Mouse (Mus musculus): Measurements from ENCODE around the gene Mphosph9. TPM values are rescaled to one million over a fixed set of nuclear protein-coding genes. Genes with fewer than 3 reads are reported as not detected.
A peak's percentile ranks its signal among the peaks of the same experiment; 100 is the strongest.

Mphosph9 gene
- total RNA-seq, 2 experiments from 2014 or later = 20.9 to 23.1 TPM

DNA sequence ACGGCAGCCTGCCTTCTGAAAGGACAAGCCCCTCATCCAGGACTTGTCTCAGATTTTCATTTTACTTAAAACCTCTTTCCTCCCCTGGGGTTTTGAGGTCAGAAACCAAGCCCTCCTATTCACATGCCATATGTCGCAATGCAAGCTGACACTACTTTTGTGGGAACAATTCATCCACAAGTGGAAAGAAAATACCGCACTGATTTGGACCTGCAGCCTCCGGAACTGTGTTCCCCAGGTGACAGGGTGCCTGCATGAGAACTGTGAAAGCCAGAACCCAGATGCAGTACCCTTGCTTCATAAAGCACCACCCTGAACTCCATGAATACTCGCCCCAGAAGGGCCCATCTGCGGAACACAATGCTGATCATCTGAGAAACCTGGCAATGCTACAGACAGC lies 100.6 kb downstream of the Mphosph9 start:
- Histone ChIP-seq H3K4me3 (no peak overlapping the region), H3K27ac (no peak overlapping the region; the same call in 1 of the 2 replicates)
- TF ChIP-seq CTCF (IDR thresholded peaks at IDR 0.05) = no peak
- no peak for DNase-seq (ENCODE audit: extremely low spot score in 1 of 2, low spot score in 2 of 2)
- intact Hi-C loops (cut with DNase I) = no loop called here

DNA sequence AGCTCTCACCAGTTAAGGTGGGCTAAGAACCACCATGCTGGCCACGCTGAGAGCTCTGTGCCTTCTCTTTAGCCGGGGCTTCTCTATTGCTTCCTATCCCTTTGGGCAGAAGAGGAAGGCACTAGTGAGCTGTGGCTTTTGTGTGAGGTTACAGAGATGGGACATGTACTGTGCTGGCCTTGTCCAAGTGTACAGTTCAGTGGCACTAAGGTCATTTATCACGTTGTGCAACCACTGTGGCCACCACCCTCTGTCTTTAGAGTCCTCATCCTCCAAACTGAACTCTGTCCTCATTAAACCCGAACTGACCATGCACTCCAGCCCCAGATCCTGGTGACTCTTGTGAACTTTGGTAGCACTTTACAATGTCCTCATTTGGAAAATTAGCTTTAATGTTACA lies 101.3 kb downstream of the Mphosph9 start:
- DNase-seq (ENCODE audit: extremely low spot score in 1 of 2, low spot score in 2 of 2) = no peak
- intact Hi-C loops (cut with DNase I) = no loop called here
- Histone ChIP-seq H3K27ac (peak overlapping the region; percentile 20), H3K4me3 (no peak overlapping the region)
- no peak for TF ChIP-seq CTCF (IDR thresholded peaks at IDR 0.05)

- TF ChIP-seq CTCF (IDR thresholded peaks at IDR 0.05) = no peak
- DNase-seq (ENCODE audit: extremely low spot score in 1 of 2, low spot score in 2 of 2) = no peak
- no peak overlapping the region for H3K4me3 ChIP-seq
- peak overlapping the region; percentile 20 for H3K27ac ChIP-seq
- intact Hi-C loops (cut with DNase I) = no loop called here
Measured at GRCm38 (mm10) chr5:124225891-124226290, 101.9 kb downstream of the Mphosph9 start.

DNA sequence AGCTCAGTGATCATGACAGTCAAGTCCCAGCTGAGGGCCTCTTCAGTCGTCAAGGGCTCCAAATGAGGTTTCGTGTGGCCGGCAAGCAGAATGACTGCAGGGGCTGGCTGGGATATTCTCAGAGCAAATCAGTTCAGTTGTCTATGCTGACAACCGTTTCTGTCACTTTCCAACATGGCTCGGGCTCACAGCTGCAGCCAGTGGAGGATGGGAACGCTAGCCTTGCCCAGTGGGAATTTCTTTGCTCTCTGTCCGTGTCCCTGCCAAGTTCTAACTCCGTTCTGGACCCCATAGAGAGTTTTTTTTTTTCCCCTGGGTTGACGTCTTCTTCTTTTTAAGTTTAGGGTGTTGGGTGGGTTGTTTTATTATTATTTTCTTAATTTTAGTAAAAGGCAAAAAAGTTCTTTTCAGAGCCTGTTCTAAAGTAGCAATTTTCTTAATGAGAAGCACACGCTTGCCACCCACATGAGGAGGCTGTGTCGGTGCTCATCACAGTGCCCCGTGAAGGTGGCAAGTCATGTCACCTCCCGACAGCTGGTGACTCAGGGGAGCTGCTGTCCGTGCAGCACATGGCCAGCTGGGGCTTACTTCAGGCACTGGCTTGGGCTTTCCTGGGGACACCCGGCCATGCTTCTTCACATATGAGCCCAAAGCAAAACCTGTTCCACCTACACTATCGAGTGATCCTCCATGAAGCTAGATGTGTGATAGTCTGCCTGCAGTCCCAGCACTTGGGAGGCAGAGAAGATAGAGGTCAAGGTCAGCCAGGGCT lies 103.3 kb downstream of the Mphosph9 start:
- TF ChIP-seq CTCF (IDR thresholded peaks at IDR 0.05) = no peak
- no peak overlapping the region for H3K4me3 ChIP-seq
- DNase-seq (ENCODE audit: extremely low spot score in 1 of 2, low spot score in 2 of 2) = no peak
- intact Hi-C loops (cut with DNase I) = no loop called here
- H3K27ac ChIP-seq = peak overlapping the region; percentile 98

DNA sequence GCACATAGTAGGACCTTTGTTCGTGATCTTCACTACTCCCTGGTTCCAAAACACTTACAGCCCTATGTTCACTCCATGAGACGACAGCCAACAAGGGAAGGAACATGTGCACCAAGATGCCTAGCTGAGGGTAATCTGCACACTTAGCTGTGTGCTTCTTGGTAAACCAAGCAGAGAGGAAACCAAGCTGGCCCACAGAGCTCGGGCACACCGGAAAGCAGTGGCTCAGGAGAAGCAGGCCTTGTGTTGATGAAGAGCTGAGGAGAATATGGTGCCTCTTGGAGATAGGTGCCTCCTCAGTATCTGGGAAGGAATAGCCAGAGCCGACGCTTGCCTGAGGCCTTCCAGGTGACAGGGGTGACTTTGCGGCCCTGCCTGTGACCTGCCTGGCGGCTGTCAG lies 104.2 kb downstream of the Mphosph9 start:
- peak overlapping the region; percentile 98 for H3K27ac ChIP-seq
- H3K4me3 ChIP-seq = no peak overlapping the region
- TF ChIP-seq CTCF (IDR thresholded peaks at IDR 0.05) = no peak
- intact Hi-C loops (cut with DNase I) = loop anchor here (2.0 kb wide), 2 partner anchors 25 to 63 kb away; partner anchors contain the start of gene Pitpnm2
- DNase-seq (ENCODE audit: extremely low spot score in 1 of 2, low spot score in 2 of 2) = no peak

DNA sequence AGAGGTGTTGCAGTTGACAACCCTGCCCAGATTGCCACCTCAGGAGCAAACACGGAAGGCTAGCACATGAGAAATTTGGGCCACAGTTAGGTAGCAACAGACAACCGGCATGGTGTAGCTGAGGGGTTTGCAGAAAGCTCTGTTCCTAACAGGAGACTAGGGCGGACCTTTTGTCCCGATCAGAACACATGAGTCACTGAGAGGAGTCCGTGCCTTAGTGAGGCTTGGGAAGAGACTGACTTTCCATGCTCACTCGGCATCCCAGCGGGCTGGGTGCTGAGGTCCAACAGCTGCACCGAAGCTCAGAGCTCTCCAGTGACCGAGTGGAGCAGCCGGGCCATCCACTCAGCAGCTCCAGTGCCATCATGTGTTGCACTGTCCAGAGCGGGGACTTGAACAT lies 105.1 kb downstream of the Mphosph9 start:
- no peak for DNase-seq (ENCODE audit: extremely low spot score in 1 of 2, low spot score in 2 of 2)
- no peak for TF ChIP-seq CTCF (IDR thresholded peaks at IDR 0.05)
- intact Hi-C loops (cut with DNase I) = loop anchor here (2.0 kb wide), 2 partner anchors 26 to 64 kb away; partner anchors contain the start of gene Pitpnm2
- no peak overlapping the region for H3K4me3 ChIP-seq
- peak overlapping the region; percentile 98 for H3K27ac ChIP-seq

DNA sequence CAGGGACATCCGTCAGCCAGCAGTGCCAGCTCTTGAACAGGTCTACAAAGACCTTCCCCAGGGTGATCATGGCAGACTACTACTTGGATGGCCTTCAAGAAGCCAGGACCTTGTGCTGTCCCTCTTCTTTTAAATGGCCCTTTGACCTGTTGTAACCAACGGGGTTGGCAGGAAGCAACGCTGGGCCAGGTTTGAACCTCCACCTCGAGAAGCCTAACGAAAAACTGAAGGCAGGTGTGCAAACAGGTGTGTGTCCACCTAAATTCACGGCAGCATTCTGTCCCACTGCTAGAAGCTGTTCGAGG lies 106.1 kb downstream of the Mphosph9 start:
- intact Hi-C loops (cut with DNase I) = loop anchor here (2.0 kb wide), 2 partner anchors 27 to 65 kb away; partner anchors contain the start of gene Pitpnm2
- Histone ChIP-seq H3K4me3 (peak overlapping the region; percentile 11; the same call in 1 of the 2 replicates), H3K27ac (peak overlapping the region; percentile 98)
- no peak for TF ChIP-seq CTCF (IDR thresholded peaks at IDR 0.05)
- DNase-seq (ENCODE audit: extremely low spot score in 1 of 2, low spot score in 2 of 2) = no peak

DNA sequence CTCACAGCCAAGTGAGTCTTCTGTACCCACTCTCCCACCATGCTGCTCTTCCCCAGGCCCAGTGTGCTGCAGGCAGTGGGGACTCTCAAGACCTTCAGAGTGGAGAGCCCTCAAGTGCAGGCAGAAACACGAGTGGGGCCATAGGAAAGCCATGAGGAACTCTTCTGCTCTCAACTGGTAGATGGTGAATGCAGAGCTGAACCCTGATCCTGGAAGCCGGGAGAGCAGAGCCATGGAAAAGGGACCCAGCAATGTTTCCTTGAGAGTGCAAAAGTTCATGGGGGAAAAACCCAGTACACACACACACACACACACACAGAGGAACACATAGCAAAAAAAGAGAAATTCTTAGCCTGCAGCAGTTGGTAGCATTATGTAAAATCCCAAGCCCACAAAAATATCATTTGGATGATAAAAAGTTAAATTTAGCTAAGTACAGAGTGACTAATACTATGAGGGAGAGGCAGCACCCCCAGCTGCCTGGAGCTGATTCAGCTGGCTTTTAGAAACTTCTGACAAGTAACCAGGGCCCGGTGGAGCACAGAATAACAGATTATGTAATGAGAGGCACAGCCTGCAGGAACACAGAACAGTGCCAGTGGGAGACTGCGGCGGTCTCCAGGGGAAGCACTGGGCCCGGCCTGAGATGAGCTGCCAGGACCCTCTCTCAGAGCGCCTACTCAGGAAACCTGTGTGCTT lies 106.6 kb downstream of the Mphosph9 start:
- H3K27ac ChIP-seq = peak overlapping the region; percentile 98
- intact Hi-C loops (cut with DNase I) = no loop called here
- DNase-seq (ENCODE audit: extremely low spot score in 1 of 2, low spot score in 2 of 2) = peak; percentile 77 to 82

DNA sequence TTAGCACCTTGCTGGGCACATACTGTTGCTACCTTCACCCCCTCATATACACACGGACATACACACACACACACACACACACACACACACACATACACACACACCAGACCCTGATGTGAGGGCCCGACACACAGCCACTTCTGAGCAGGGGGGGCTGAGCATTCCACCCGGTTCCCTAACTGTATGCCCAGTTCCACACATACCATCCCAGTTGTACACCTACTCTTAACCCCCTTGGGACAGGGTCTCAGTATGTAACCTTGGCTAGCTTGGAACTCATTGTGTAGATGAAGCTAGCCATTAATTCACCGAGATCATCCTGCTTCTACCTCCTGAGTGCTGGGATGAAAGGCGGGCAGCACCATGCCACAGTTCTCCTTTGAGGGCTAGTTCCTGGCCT lies 107.2 kb downstream of the Mphosph9 start:
- intact Hi-C loops (cut with DNase I) = no loop called here
- TF ChIP-seq CTCF (IDR thresholded peaks at IDR 0.05) = no peak
- DNase-seq (ENCODE audit: extremely low spot score in 1 of 2, low spot score in 2 of 2) = no peak
- H3K27ac ChIP-seq = peak overlapping the region; percentile 88
- no peak overlapping the region for H3K4me3 ChIP-seq

More for the DNA sequence above, 106.6 kb downstream of the Mphosph9 start:
- TF ChIP-seq CTCF (IDR thresholded peaks at IDR 0.05) = no peak; the same call in none of the 2 replicates
- H3K4me3 ChIP-seq = peak overlapping the region; percentile 11; the same call in 1 of the 2 replicates

DNA sequence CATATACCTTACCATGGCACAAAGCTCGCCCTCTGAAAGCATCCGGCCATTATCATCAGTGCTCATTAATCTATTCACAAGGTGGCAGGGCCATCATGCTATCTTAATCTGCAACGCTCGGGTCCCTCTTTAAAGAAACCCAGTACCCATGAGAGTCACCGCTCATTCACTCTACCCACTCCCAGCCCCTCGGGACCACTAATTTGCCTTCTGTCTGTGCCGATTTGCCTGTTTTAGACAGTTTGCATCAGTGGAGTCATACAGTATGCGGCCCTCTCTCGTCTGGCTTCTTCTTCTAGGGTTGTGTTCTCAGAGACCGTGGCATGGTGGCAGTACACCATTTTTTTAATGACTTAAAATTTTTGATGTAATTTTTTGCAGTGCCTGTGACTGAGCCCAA lies 108.3 kb downstream of the Mphosph9 start:
- intact Hi-C loops (cut with DNase I) = loop anchor here (2.0 kb wide), 1 partner anchor 47 kb away; no protein-coding TSS in a partner anchor

DNA sequence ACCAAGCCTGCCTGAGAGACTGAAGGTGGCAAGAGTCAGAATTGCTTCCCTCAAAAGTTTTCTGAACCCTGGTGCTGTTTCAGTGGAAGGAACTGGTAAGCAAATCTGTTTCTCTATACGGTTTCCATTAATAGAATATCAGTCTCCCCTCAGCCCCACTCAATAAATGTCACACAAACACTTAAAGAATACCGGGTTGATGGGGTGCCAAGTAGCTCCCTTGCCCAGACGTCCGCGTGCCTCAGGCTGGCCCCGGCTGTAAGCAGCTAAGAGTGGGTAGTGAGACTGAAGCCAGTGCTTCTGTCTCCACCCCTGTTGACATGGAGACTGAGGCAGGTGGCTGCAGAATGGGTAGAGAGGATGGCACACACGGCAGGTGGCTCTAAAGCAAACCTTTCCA lies 108.8 kb downstream of the Mphosph9 start:
- Histone ChIP-seq H3K4me3 (no peak overlapping the region), H3K27ac (peak overlapping the region; percentile 90)
- TF ChIP-seq CTCF (IDR thresholded peaks at IDR 0.05) = no peak
- DNase-seq (ENCODE audit: extremely low spot score in 1 of 2, low spot score in 2 of 2) = no peak
- intact Hi-C loops (cut with DNase I) = loop anchor here (1.0 to 2.0 kb wide), 2 partner anchors 32 to 46 kb away; no protein-coding TSS in a partner anchor

More for the DNA sequence above, 108.3 kb downstream of the Mphosph9 start:
- no peak overlapping the region for H3K4me3 ChIP-seq
- peak overlapping the region; percentile 90 for H3K27ac ChIP-seq
- DNase-seq (ENCODE audit: extremely low spot score in 1 of 2, low spot score in 2 of 2) = no peak
- no peak for TF ChIP-seq CTCF (IDR thresholded peaks at IDR 0.05)

All from left cerebral cortex, adult 2 months (tissue).